ENCODE assay signal across 9 mouse cellular contexts in the genomic region with DNA sequence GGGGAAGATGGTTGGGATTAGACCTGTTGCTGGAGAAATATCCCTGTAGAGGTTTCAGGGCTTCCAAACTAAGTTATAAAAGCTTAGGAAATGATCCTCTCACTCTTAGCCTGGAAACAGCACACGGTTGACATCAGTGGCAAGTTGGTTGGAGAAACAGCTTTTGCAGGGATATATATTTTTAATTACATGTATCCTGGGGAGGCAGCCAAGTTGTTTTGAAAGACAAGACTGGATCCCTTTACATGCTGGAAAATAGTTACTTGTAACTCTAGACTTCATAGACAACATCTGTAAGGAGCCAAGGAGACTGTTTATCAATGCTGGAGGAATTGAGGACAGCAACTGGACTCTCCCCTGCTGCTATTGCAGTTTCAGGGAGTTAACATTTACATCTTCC. TPM values are rescaled to one million over a fixed set of nuclear protein-coding genes. Genes with fewer than 3 reads are reported as not detected.
A peak's percentile ranks its signal among the peaks of the same experiment; 100 is the strongest.
DNase-seq lines count a peak whose midpoint lies in the region; ATAC-seq and TF ChIP-seq lines count a peak whose summit lies in the region.
"Had no signal": no experiment of that assay in that cellular context is flagged by ENCODE, and none has a peak within 500 bp of the region (broad histone marks: within the 10 kb centered on the region; RNA-seq: fewer than 3 reads in every experiment).

No protein-coding gene starts in this region.

- no peak for TF ChIP-seq EP300 in lung, postnatal 0 days (IDR thresholded peaks at IDR 0.05)

- WGBS in heart, embryonic 10.5 days: 38% methylated on average over 1 of the region's 1 CpGs
- 15% methylated on average over 1 of the region's 1 CpGs for WGBS in lung, postnatal 0 days
- 57% methylated on average over 1 of the region's 1 CpGs for WGBS in limb, embryonic 10.5 days
- WGBS in stomach, embryonic 15.5 days: 31% methylated on average over 1 of the region's 1 CpGs

- no peak for TF ChIP-seq CTCF in lung, postnatal 0 days (IDR thresholded peaks at IDR 0.05)

- no peaks in the 10 kb centered on the region for H3K27me3 ChIP-seq in heart, embryonic 10.5 days (ENCODE audit: insufficient read depth, poor library complexity, severe bottlenecking)
- no peaks in the 10 kb centered on the region for H3K27me3 ChIP-seq in lung, postnatal 0 days (replicated peaks; ENCODE audit: insufficient read depth, low read length)
- peaks cover 13% of the 10 kb centered on the region for H3K27me3 ChIP-seq in limb, embryonic 10.5 days (ENCODE audit: low read depth, poor library complexity, severe bottlenecking)
- H3K27me3 ChIP-seq in stomach, embryonic 15.5 days (replicated peaks): no peaks in the 10 kb centered on the region

- peak overlapping the region; percentile 17; the same call in 1 of the 2 replicates for H3K9ac ChIP-seq in lung, postnatal 0 days (replicated peaks; ENCODE audit: low read depth)
- H3K9ac ChIP-seq in stomach, embryonic 15.5 days: peak overlapping the region; percentile 26; the same call in 1 of the 2 replicates

- H3K9me3 ChIP-seq in heart, embryonic 10.5 days: no peaks in the 10 kb centered on the region
- no peaks in the 10 kb centered on the region for H3K9me3 ChIP-seq in lung, postnatal 0 days (ENCODE audit: low read length)
- H3K9me3 ChIP-seq in limb, embryonic 10.5 days (replicated peaks): no peaks in the 10 kb centered on the region
- no peaks in the 10 kb centered on the region for H3K9me3 ChIP-seq in stomach, embryonic 15.5 days

- ATAC-seq in lung, postnatal 0 days: no peak
- no peak for ATAC-seq in stomach, embryonic 15.5 days (ENCODE audit: insufficient read depth, low FRiP score, low read depth)

- H3K4me3 ChIP-seq in heart, embryonic 10.5 days: peak overlapping the region; percentile 93
- peak overlapping the region; percentile 73 for H3K4me3 ChIP-seq in lung, postnatal 0 days (ENCODE audit: low read depth, low read length)
- peak overlapping the region; percentile 89 for H3K4me3 ChIP-seq in limb, embryonic 10.5 days
- H3K4me3 ChIP-seq in stomach, embryonic 15.5 days (replicated peaks): peak overlapping the region; percentile 38

- H3K36me3 ChIP-seq in heart, embryonic 10.5 days: peaks cover 20% of the 10 kb centered on the region
- H3K36me3 ChIP-seq in lung, postnatal 0 days (ENCODE audit: insufficient read depth, low read length): no peaks in the 10 kb centered on the region
- peaks cover 21% of the 10 kb centered on the region for H3K36me3 ChIP-seq in limb, embryonic 10.5 days
- 0 out of 2 replicates have a peak, but pooled peaks cover 12% of the 10 kb centered on the region for H3K36me3 ChIP-seq in stomach, embryonic 15.5 days

- H3K4me2 ChIP-seq in lung, postnatal 0 days (replicated peaks; ENCODE audit: low read depth, low read length): peak overlapping the region; percentile 48
- peak overlapping the region; percentile 47 for H3K4me2 ChIP-seq in stomach, embryonic 15.5 days

- DNase-seq in heart, embryonic 10.5 days (ENCODE audit: low spot score): no peak
- no peak for DNase-seq in heart, postnatal 4 days
- peak; percentile 81 for DNase-seq in lung, postnatal 0 days (ENCODE audit: low spot score)
- no peak for DNase-seq in lung, postnatal 36 days
- DNase-seq in limb, embryonic 10.5 days (ENCODE audit: low spot score): no peak
- DNase-seq in T-cell, adult 2 months (ENCODE audit: low spot score): no peak
- no peak for DNase-seq in adrenal gland, postnatal 10 days
- DNase-seq: left cerebral cortex, postnatal 4 days had no signal

- no peak overlapping the region for H3K27ac ChIP-seq in heart, embryonic 10.5 days
- H3K27ac ChIP-seq in lung, postnatal 0 days (ENCODE audit: low read length): peak overlapping the region; percentile 75
- no peak overlapping the region for H3K27ac ChIP-seq in limb, embryonic 10.5 days
- peak overlapping the region; percentile 45 for H3K27ac ChIP-seq in stomach, embryonic 15.5 days

- peaks cover 39% of the 10 kb centered on the region for H3K4me1 ChIP-seq in heart, embryonic 10.5 days
- H3K4me1 ChIP-seq in lung, postnatal 0 days (ENCODE audit: insufficient read depth, low read depth, low read length): peaks cover 14% of the 10 kb centered on the region
- peaks cover 55% of the 10 kb centered on the region for H3K4me1 ChIP-seq in limb, embryonic 10.5 days
- H3K4me1 ChIP-seq in stomach, embryonic 15.5 days: peaks cover 34% of the 10 kb centered on the region

RNA-seq across cellular contexts. Expression of a gene that starts 1.9 kb away (rescaled TPM):
- 9.2 and 9.7 TPM in 2 replicates for polyA plus RNA-seq in heart, embryonic 10.5 days (2016; fragmentation: Nextera tagmentation; extraction: Ambion mirVana)
- 10 to 100 TPM; 43.2 TPM for total RNA-seq in heart, postnatal 4 days (2021)
- polyA plus RNA-seq in lung, postnatal 0 days (2015; fragmentation: Nextera tagmentation; extraction: Ambion mirVana): 14.3 and 16.1 TPM in 2 replicates
- 3.9 and 6.4 TPM in 2 replicates for polyA plus RNA-seq in limb, embryonic 10.5 days (2016; fragmentation: Nextera tagmentation; extraction: Ambion mirVana)
- polyA plus RNA-seq in stomach, embryonic 15.5 days (2015; fragmentation: Nextera tagmentation; extraction: Ambion mirVana): 12.8 and 13.9 TPM in 2 replicates
- total RNA-seq in adrenal gland, postnatal 10 days (2021): 10 to 100 TPM; 73.5 to 79.2 TPM

RNA-seq across cellular contexts. Expression of a gene that starts 2.0 kb away (rescaled TPM):
- polyA plus RNA-seq in heart, embryonic 10.5 days (2016; fragmentation: Nextera tagmentation; extraction: Ambion mirVana): 29.2 and 30.1 TPM in 2 replicates
- 10 to 100 TPM; 35.9 to 43.6 TPM for total RNA-seq in heart, postnatal 4 days (2021)
- polyA plus RNA-seq in lung, postnatal 0 days (2015; fragmentation: Nextera tagmentation; extraction: Ambion mirVana): 21.7 and 26.1 TPM in 2 replicates
- polyA plus RNA-seq in limb, embryonic 10.5 days (2016; fragmentation: Nextera tagmentation; extraction: Ambion mirVana): 14.5 and 16.1 TPM in 2 replicates
- 35.5 and 37.3 TPM in 2 replicates for polyA plus RNA-seq in stomach, embryonic 15.5 days (2015; fragmentation: Nextera tagmentation; extraction: Ambion mirVana)
- total RNA-seq in adrenal gland, postnatal 10 days (2021): 10 to 100 TPM; 90.8 to 97.3 TPM

Comparison
In these comparisons a context has a peak if more than half of its experiments do, and no peak if none do; other contexts are left out.
1. H3K27ac ChIP-seq: peak in lung, postnatal 0 days (single experiment) and stomach, embryonic 15.5 days (single experiment); none in heart, embryonic 10.5 days (single experiment) and limb, embryonic 10.5 days (single experiment).
2. H3K4me3 ChIP-seq: peak in every context shown above with its lines; median percentile 93 in heart, embryonic 10.5 days; 89 in limb, embryonic 10.5 days; 73 in lung, postnatal 0 days; 38 in stomach, embryonic 15.5 days.